Mouse (Mus musculus) kidney, adult 2 months (tissue): ENCODE results near the gene Cyfip2. TPM values are rescaled to one million over a fixed set of nuclear protein-coding genes. Genes with fewer than 3 reads are reported as not detected.

Source experiments
- DNase-seq: peaks from one replicate; pipeline ENCODE4 v3.0.0; 2021
- H3K27ac ChIP-seq: fragments of 200-500 bp; 2 replicates; pipeline ENCODE4 v1.5.1; 2012; ENCODE audit warnings: low read depth, low read length, control low read depth, inconsistent platforms; ENCODE audit not compliant: insufficient read depth
- H3K27me3 ChIP-seq: fragments of 200-500 bp; replicated peaks from 2 replicates; pipeline ENCODE4 v1.6.1; 2012; ENCODE audit warnings: mild to moderate bottlenecking, moderate library complexity, low read length, inconsistent platforms; ENCODE audit not compliant: control insufficient read depth, insufficient read depth
- H3K36me3 ChIP-seq: fragments of 200-500 bp; 2 replicates; pipeline ENCODE4 v1.6.1; 2012; ENCODE audit warnings: mild to moderate bottlenecking, moderate library complexity, low read length, inconsistent platforms; ENCODE audit not compliant: control insufficient read depth, insufficient read depth
- H3K4me1 ChIP-seq: fragments of 200-500 bp; 2 replicates; pipeline ENCODE4 v1.6.1; 2011; ENCODE audit warnings: low read length; ENCODE audit not compliant: control insufficient read depth, insufficient read depth
- H3K4me3 ChIP-seq: fragments of 200-500 bp; 2 replicates; pipeline ENCODE4 v1.5.1; 2011; ENCODE audit warnings: mild to moderate bottlenecking, low read depth, low read length, control low read depth; ENCODE audit not compliant: insufficient read depth
- CTCF ChIP-seq: fragments of 200-500 bp; conservative IDR thresholded peaks from 2 replicates; pipeline ENCODE4 v1.5.1; 2011; ENCODE audit warnings: low read depth, mild to moderate bottlenecking, control low read depth, low read length, moderate library complexity, mixed read lengths; ENCODE audit not compliant: insufficient read depth, insufficient read length
- POLR2A ChIP-seq: fragments of 200-500 bp; IDR thresholded peaks from one replicate; pipeline ENCODE4 v1.6.1; 2011; ENCODE audit warnings: low read depth, low read length, control low read depth
- WGBS: fragments of 180-500 bp; shearing (Covaris S2); methylation state at CpG from one replicate; pipeline ENCODE4 v1.1.7; 2018; 5-methylcytosine and 5-hydroxymethylcytosine counted together
- polyA plus RNA-seq: library from polyadenylated mRNA; depleted of rRNA; stranded (reverse); fragments of >200 nt; gene quantifications from 2 replicates; pipeline ENCODE4 v1.2.3, GENCODE M21; 2012; rRNA removed

Gene Cyfip2
- 68.4 and 71.1 TPM in 2 replicates for polyA plus RNA-seq

DNA sequence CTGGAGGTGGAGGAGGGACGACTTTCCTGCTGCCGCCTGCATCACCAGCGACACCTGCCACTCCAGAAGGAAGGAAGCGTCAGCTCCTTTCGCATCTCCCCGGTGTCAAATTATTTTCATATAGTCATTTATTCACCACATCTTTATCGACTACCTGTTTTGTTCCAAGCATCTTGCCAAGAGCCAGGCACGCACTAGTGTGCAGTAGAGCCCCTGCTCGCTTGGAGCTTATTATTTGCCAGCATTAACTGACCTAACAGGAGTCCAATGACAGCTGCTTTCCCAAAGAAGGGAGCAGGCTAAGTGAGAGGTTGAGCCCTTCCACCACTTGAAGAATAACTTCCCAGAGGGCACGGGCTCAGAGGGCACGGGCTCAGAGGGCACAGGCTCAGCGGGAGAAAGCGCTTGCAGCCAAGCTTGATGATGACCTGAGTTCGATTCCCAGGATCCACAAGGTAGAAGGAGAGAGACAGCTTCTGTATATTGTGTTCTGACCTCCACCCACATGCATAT is at the start of gene Cyfip2:
Cyfip2 (minus strand) TSS at position 337 of the 513 bp plus-strand sequence.
- Histone ChIP-seq H3K4me3 (peak within 1 kb of the TSS; percentile 98), H3K27me3 (no peaks in the 10 kb centered on the region), H3K36me3 (no peaks in the 10 kb centered on the region), H3K4me1 (peaks cover 20% of the 10 kb centered on the region; the same call in 1 of the 2 replicates), H3K27ac (peak within 1 kb of the TSS; percentile 85)
- no peak for TF ChIP-seq CTCF
- no peak for TF ChIP-seq POLR2A
- DNase-seq: peak; percentile 73
- 6% methylated on average over 14 of the region's 14 CpGs for WGBS

DNA sequence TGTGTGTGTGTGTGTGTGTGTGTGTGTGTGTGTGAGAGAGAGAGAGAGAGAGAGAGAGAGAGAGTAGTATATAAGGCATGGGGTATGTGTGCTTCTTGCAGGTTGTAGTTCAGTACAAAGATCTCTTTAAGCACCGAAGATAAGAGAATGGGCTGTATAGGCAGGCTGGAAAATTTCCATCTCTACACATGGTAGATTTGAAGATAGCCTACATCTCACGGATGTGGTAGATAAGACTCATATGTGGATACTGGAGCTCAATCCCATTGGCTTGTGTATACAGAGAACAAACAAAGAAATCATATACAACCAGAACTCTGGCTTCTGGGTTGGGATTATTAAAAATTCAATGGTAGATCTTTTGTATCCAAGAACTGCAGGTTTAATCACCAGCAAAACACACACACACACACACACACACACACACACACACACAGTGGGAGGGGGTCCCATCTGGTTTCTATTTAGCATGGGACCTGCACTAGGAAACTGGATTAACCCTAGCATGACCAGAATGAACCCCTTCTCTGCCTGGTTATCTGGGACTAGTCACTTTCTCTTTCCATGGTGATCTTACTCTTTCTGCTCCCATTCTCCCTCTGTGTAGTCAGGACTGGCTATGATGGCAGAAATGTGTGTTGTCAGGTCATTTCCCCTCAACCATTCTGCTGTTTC is 48.5 kb upstream of the Cyfip2 start:
- no peak for TF ChIP-seq CTCF
- TF ChIP-seq POLR2A: no peak
- no peaks in the 10 kb centered on the region for H3K36me3 ChIP-seq
- no peaks in the 10 kb centered on the region for H3K27me3 ChIP-seq
- DNase-seq: no peak
- no peak overlapping the region for H3K4me3 ChIP-seq
- H3K4me1 ChIP-seq: no peaks in the 10 kb centered on the region
- 85% methylated on average over 2 of the region's 2 CpGs for WGBS
- H3K27ac ChIP-seq: no peak overlapping the region

DNA sequence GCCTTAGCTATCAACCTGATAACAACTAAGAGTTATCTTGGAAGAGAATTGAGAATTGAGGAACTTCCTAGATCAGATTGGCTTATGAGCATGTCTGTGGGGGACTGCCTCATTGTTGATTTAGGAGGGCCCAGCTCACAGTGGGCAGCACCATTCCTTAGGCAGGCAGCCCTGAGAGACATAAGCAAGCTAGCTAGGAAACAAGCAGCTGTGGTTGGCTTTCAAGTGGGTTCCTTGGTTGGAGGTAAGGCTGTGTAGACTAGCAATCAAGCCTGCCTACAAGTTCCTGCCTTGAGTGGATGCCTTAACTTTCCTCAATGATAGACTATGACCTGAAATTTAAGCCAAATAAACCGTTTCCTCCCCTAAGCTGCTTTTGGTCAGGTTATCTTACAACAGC is 45.7 kb upstream of the Cyfip2 start:
- WGBS: 57% methylated on average over 1 of the region's 1 CpGs
- Histone ChIP-seq H3K4me1 (no peaks in the 10 kb centered on the region), H3K27ac (no peak overlapping the region), H3K4me3 (no peak overlapping the region), H3K36me3 (no peaks in the 10 kb centered on the region), H3K27me3 (no peaks in the 10 kb centered on the region)
- DNase-seq: no peak
- TF ChIP-seq CTCF (no peak), POLR2A (no peak)

DNA sequence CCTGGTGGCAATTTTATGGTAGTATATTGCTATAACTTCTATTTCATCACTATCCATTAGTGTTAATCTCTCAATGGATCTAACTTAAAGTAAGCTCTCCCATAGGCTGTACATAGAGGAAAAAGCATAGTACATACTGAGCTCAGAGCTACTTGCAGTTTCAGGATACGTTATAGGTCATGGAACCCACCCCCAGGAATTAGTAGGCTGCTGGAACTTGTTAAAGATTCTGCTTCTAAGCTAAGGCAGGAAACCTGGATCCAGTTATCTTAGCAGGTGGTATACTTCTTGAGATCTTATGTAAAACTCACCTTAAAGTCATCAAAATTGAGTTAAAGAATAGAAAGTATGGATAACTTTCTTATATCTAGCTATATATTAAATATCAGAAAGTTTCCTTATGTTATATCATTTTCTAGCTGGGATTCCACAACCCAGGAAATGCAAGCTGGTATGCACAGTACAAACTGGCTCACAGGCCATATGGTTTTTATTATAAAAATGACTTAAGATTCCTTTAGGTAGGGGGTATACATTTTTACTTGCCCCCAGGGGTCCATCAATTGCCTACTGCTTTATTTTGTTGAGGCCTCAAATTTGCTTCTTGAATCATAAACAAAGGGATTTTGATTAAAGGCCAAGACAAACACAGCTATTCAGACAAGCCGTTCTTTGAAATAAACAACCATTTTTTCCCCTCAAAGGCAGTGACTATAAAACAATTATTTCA is 37.2 kb upstream of the Cyfip2 start:
- Histone ChIP-seq H3K36me3 (no peaks in the 10 kb centered on the region), H3K27ac (no peak overlapping the region), H3K27me3 (no peaks in the 10 kb centered on the region), H3K4me3 (no peak overlapping the region), H3K4me1 (no peaks in the 10 kb centered on the region)
- TF ChIP-seq CTCF (no peak), POLR2A (no peak)
- 64% methylated on average over 2 of the region's 2 CpGs for WGBS
- no peak for DNase-seq

DNA sequence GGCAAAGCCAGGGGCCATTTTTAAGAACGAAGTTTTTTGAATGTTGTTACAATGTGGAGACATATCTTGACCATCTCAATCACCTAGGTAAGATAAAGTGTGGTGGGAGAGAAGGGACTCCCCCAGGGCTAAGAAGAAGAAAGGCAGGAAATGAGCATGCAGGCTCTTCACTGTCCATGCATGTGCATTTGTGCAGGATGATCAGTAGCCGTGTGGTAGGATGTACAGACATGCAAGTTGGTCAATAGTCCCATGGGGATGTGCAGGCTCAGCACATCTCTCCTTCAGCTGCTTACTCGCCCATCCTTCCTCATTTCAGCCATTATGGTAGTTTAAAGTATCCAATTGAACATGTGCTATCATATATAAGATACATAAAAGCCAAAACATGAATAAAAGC is 35.8 kb upstream of the Cyfip2 start:
- H3K4me1 ChIP-seq: no peaks in the 10 kb centered on the region
- H3K36me3 ChIP-seq: no peaks in the 10 kb centered on the region
- no peaks in the 10 kb centered on the region for H3K27me3 ChIP-seq
- no peak for DNase-seq
- no peak overlapping the region for H3K27ac ChIP-seq
- no peak for TF ChIP-seq CTCF
- no peak for TF ChIP-seq POLR2A
- WGBS: 88% methylated on average over 3 of the region's 3 CpGs
- H3K4me3 ChIP-seq: no peak overlapping the region

DNA sequence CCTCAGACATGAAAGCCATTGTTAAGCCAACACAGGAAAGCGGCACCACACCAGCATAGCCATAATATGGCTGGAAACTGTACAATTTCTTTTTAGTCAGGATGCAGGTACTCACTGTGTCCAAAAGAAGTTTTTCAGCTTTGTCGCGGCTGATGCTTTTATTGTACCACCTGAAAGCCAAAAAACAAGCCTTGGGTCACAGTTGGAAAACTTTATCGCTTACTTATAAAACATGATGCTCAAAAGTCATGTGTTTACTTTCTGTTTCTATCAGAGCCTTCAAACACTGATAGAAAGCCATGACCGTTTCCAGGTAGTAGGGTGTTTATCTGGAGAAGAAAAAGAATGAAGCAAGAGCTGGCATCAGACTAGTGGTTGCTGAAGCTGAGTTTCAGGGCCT is 35.1 kb upstream of the Cyfip2 start:
- Histone ChIP-seq H3K36me3 (no peaks in the 10 kb centered on the region), H3K4me1 (no peaks in the 10 kb centered on the region), H3K27me3 (no peaks in the 10 kb centered on the region), H3K27ac (no peak overlapping the region), H3K4me3 (no peak overlapping the region)
- WGBS: 61% methylated on average over 5 of the region's 5 CpGs
- TF ChIP-seq POLR2A: no peak
- no peak for TF ChIP-seq CTCF
- DNase-seq: no peak

DNA sequence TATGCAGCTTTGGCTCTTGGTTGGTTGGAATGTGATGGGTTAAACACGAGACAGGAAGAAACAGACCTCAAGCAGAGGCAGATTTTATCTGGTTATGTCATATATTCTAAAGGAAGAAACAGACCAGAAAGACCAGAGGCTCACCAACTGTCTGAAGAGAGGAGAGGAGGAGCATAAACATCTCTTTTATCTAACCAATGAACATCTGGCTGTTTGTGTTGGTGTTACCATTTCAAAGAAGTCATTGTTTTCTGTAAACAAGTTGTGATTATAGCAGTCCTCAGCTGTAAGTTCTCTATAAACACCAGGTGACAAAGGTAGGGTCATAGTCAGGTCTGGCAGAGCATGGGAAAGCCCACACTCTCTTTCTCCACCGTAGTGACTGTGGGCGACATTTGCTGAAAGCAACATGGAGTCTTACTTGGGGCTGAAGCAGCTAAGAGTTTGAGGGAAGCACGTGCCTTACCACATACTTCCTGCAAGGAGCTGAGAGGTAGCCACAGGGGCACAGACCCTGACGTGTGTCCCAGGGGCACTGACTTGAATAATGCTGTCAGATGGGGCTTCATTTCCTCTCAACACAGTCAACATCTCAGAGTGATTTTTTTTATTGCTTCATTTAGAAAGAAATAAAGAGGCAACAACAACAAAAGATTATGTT is 31.4 kb upstream of the Cyfip2 start:
- no peak for DNase-seq
- Histone ChIP-seq H3K4me3 (no peak overlapping the region), H3K27ac (no peak overlapping the region), H3K27me3 (no peaks in the 10 kb centered on the region), H3K36me3 (no peaks in the 10 kb centered on the region), H3K4me1 (no peaks in the 10 kb centered on the region)
- no peak for TF ChIP-seq CTCF
- TF ChIP-seq POLR2A: no peak
- 49% methylated on average over 5 of the region's 5 CpGs for WGBS
